Mouse (Mus musculus) lung, postnatal 25 days (tissue): Measurements from ENCODE around the gene 3110018I06Rik.

Source experiments
- DNase-seq: peaks from one replicate; pipeline ENCODE4 v3.0.0; 2022; ENCODE audit warnings: low spot score

The 3110018I06Rik gene

DNA sequence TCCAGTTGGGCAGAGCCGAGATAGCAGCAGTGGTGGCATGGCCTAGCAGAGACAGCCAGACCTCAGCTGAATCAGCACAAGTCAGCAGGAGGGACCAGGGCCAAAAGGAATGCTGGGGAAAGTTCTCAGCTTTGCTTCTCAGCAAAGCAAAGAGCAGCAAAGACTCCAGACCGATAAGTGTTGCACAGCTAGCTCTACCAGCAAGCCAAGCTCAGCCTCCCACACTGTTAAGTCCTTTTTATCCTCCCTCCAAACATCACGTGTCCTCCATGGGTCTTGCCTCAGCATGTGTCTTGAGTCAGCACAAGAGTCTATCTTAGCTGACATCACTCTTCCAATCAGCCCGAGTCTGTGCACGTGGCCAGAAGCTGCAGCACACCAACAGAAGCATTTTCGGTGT, at the start of gene 3110018I06Rik:
3110018I06Rik (plus strand) TSS at position 262 of the 400 bp plus-strand sequence.
- DNase-seq: no peak

DNA sequence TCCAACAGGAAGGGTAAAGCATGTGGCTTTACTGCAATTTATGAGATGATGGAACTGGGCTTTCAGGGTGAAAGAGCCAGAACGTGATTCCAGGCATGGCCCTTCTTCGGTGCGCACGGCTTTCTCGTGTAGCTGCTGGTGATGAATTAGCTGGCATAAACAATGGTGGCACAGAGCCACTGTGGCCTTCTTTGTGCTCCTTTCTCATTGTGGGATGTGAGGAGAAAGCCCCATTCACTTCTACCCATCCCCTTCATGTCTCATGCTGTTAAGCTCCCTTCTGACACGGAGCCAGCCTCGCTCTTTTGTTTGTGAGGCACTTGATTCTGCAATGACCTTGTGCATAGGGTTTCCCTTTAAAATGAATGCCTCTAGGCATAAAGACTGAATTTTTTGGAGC, 43.8 kb upstream of the 3110018I06Rik start:
- DNase-seq: no peak

DNA sequence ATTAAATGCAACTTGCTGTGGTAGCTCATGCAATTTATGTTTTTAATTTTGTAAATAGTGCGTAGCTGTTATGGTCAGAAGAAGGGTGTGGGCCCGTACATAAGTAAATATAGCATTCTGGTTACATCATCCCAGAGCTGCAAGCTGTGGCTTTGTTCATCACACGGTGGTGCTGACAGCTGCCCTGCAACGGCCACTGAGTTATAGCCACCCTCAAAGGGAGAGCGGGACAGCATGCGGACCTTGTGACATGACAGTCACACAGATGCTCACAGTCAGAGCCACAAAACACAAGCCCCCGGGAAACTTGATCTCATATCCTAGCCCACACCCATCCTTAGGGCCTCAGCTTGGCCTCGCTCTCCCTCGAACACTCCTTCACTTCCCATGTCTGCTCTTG, 30.6 kb upstream of the 3110018I06Rik start:
- DNase-seq: no peak

DNA sequence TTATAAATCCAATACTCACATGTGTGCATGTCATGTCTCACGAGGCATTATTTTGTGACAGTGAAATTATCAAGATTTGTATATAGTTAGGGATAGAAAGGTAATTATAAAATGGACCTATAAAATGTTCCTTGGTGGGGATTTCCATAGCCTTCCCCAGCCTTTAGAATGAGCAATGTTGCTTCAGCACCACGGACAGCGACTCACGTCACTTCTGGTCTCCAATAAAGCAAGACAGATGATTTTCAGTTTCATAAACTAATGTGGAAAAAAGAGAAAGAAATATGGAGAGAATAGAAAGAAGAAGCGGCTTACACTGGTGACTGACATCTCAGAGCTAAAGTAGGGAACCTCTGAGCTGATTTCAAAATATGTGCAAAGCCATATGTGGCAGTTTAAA, 23.7 kb upstream of the 3110018I06Rik start:
- peak; percentile 9 for DNase-seq

DNA sequence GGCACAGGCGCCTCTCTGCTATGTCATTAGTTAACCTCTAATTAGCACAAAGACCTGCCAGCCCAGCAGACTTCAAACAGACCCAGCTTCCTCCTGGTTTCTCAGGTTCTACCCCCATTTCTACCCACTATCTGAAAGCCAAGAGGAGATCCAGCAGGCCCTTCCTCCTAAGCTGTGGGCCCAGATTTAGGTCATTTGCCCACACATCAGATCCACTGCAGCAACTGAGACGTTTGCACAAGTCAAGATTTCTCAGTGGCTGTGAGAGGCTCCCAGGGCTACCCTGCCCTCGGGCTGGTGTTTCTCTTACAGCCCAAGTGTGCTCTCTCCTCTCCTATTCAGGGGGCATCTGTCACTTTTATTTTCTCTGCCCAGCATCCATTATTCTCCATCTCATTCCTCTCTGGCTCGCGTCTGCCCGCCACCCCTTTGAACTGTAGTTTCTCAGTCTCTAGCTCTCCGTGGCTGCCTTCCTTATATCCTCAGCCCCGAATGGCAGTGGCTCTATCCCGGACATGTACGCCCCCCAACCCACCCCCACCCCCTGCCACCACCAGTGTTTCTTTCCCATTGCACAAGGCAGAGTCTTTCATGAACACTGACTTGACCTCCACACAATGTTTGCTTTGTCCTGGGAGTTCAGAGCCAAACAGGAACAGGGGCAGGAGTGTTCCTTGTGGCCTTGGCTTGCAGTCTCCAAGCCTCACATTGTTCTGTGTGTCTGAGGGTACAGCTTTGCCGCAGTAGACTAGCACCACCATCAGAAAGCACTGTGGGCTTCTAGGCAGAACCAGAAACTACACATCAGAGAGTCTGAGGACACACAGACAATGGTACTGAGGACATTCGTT, 11.8 kb upstream of the 3110018I06Rik start:
- no peak for DNase-seq

DNA sequence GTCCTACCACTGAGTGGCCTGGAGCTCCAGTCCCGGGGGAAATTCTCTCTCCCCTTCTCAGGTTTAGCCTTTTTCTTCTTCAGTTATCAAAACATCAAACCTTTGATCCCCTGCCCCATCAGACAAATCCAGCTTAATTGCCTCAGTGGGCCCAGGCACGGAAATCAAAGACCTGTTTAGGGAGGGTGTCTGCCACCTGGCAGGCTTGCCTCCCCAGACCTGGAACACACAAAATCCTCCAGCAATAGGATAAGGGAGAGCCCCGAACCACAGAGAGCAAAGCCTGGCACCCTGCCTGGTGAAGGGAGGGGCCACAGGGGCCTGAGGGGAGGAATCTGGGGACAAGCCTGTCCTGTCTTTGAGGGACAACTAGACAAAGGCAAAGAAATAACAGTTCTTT, 9.1 kb upstream of the 3110018I06Rik start:
- DNase-seq: no peak

DNA sequence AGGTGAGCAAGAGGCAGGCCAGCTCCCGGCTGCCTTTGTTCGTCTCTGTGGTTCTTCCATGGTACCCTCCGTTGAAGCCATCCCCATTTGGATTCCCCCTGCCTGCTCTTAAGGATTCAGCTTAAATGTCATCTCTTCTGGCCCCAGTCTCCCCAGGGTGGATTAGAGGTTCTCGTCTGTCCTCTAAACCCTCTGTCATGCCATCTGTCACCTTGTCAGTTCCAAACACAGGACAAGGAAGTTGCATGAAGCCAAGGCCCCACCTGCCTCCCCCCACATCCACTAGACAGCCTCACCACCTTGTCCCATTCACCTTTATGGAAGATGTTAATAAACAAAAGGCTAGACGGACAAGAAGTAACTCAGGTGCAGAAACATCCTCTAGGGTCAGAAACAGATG, 5.4 kb upstream of the 3110018I06Rik start:
- no peak for DNase-seq

DNA sequence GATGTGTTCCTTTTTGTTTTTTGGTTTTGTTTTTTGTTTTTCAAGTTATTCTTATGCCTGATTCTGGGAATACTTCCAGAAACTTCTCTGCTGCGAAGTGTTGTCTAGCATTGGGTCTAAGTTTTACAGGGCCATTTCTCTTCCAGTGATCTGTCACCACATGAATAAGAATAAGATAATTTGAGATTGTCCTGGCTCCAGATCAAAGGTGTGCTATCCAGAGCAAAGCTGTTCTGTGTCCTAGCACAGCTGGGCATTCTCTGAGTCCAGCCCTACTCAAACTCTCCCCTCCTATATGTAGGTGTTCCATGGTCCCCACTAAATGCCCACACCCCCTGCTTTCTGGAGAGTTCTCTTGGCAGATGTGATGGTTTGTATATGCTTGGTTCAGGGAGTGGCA, 2.9 kb downstream of the 3110018I06Rik start:
- no peak for DNase-seq

DNA sequence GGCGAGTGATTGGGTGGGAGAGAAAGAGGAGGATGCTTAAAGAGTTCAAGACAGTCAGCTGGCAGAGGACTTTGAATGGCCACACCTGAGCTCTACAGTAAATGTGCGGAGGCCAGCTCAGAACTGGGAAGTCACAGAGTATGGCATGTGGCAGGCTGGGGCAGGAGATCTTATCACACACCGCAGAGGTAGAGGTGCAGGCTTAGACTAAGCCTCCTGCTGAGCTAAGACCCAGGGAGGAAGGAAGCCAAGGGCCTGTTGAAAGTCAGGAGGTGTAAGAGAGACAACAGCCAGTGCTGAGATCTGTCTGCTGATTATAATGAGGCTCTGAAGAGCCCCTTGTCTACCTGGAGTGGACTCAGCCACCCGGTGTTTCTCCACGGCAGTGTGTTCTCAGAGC, 8.5 kb downstream of the 3110018I06Rik start:
- no peak for DNase-seq

DNA sequence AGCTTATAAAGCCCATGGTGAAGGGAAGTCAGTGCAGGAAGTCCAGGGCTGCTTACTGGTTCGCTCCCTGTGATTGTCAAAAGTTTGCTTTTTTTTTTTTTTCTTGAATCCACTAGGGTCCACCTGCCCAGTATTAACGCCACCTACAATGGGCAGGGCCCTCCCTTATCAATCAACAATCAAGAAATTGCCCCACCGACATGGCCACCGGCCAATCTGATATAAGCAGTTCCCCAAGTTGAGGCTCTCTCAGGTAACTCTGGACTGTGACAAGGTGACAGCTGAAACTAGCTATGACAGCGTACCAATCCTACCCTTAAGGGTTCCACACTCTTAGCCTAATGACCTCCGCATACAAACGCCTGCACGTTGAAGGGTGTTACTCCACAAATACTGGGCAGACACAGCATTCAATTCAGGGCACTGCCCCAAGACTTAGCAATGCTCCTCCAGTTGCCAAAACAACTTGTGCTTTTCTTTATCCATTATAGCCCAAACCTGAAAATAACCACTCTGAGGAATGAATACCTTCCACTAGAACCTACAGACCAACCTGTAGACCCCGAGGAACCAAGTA, 21.3 kb downstream of the 3110018I06Rik start:
- DNase-seq: no peak

DNA sequence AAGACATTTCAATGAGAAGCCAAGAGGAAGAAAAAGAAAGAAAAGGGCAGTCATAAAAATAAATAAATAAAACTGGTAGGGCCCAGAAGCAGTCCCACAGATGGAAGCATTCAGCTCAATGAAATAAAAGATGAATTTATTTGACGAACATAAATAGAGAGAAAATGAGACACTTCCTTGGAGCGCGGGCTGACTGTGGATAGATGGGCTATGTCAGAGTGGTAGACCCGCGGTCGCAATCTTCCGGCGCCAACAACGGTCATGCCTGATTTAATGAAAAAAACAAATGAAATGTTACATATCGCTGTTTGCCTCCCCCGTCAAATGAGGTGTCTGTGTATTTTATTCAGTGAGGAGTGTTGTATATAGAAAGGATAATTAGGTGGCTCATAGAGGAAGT, 22.7 kb downstream of the 3110018I06Rik start:
- DNase-seq: no peak

DNA sequence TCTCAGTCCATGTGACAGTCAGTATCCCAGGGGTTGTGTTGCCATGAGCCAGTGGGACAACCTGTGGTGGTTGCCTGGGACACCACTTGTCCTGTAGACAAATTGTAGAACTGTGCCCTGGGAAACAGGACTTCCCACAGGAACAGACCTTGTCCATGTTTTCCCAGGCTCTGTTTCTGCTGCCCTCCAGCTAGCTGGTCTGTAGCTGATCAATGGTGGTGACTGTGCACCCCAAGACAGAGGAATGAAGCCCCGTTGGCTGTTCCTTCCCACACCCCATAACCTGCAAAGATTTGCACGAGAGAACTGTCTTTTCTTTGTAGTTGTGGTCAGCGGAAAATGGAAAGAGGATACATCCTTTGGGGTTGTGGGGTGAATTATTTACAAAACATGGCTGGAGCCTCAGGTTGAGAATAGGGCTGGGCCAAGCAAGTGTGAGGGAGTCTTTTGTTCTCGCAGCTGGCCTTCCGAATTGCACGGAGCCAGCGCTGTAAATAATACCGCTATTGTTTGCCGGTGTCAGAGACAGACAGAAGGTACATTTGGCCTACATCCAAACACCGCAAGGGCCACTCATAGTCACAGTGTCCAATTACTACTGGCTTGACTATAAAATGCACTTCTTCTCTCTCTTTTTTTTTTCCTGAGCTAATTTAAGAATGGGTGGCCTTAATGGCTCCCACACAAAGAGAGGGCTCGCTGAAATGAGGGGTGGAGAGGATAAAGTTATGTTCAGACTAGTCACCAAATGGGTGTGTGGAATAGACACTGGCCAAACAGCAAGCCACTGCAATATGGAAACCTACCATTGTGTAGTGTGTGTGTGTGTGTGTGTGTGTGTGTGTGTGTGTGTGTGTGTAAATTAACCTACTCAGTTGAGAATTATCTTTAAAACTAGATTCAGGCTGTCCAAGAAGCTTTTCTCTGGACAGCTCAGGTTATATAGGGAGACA, 28.1 kb downstream of the 3110018I06Rik start:
- DNase-seq: no peak

DNA sequence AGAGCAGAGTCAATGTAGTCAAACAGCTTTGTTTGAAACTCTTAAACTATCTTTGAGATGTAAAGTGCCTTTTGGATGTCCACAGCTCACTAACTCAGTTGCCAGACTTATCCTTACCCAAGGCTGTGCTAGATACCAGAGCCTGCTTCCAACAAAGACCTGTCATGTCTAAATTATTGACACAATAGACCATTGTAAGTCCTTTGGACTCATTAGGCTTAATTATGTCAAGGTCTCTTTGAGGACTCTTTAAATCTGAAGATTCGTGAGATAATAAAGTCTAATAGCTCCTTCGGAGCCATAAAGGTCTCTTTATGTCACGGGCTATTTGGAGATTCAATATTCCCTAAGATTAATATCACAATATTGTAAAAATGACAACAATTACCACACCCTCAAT, 32.5 kb downstream of the 3110018I06Rik start:
- no peak for DNase-seq

DNA sequence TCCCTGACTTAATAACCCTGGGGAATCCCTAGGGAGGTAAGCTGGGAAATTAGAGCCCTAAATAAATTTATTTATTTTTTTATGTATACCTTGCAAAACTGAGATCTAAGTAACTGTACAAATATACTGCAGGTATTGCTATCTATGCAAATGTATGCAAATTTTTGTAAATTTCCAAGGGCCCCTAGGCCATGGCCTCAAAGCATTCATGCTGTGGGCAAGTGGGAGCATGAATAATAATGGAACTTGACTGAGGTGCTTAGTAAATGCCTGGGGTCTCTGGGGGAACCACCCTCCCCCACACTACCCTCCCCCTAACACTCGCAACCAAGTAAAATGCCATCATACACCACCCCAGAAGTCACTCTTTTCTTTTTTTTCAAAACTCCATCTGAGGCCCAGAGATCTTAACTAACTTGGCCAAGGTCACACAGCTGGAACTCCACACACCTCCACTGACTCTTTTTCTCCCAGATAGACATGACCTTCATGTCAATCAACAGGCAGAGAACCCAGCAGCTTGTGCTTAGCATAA, 40.0 kb downstream of the 3110018I06Rik start:
- DNase-seq: no peak

DNA sequence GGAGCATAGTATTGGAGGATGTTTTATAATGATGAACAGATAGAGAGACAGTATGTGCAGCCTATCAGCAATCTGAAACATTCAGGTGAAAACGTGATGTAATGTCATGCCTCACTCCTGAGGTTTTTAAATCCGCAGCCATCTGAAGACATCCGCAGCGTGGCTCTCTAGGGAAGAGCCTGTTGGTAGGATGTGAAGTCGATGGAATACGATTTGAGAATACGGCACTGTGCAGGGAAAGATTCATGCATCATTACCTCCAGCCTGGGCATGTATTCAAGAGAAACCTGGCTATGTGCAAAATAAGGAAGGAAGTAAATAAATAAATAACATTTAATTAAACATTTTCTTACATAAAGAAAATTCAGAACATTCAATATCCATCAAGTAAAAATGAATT, 44.4 kb downstream of the 3110018I06Rik start:
- no peak for DNase-seq
